Mouse (Mus musculus) adrenal gland, adult 18-20 months (tissue): ENCODE measurements around the gene Metap1. TPM values are rescaled to one million over a fixed set of nuclear protein-coding genes. Genes with fewer than 3 reads are reported as not detected.
"Not testable (repeated sequence)": the region's sequence is repeated elsewhere in the genome, so short reads cannot be mapped to it uniquely, and the experiment has no call there.

Experiments used
- DNase-seq, 2 experiments: peaks; one replicate each; pipeline ENCODE4 v3.0.0; 2021 to 2022; ENCODE audit warnings: low spot score in 2 of 2
- total RNA-seq, 2 experiments: library from RNA; stranded (reverse); gene quantifications; 1 replicate in 1 of 2; 2 replicates in 1 of 2; pipeline ENCODE4 v1.2.3; 2021

The Metap1 gene
- total RNA-seq, 2 experiments from 2014 or later, result 51.9 to 61.6 TPM

DNA sequence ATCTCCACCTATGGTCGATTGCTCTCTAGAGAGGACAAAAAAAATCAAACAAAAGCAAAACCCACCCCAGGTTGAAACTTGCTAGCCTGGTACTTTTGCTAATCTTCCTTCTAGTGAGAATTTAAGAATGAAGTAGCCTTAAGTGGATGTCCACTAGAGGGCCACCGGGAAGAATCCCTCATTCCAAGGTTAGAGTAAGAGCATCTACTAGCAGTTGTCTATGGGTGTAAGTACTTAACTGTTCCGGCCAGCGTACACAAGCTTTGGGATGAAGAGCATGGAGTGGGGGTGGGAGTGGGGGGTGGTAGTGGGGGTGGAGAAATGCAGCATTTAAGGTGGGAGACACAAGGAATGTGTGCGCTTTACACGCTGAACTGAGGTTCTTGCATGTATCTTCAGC lies 17.4 kb upstream of the Metap1 start:
- DNase-seq, result no peak

DNA sequence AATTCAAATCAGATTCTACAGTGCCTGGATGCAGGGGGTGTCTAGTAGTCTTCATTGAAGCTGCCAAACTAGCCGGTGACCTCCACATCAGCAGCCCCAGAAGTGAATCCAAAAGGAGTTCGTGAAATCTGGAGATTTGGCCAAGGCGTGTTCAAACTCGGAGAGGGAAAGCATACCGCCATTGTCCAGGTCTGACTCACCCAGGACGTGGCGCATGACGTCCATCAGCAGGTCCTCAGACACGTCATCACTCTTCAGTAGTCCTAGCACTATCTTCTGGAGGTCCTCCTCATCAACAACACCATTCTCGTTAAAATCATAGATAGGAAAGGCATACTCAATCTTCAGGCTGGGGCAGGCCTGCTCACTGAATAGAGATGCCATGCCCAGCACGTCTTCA lies 14.4 kb upstream of the Metap1 start:
- no peak for DNase-seq

DNA sequence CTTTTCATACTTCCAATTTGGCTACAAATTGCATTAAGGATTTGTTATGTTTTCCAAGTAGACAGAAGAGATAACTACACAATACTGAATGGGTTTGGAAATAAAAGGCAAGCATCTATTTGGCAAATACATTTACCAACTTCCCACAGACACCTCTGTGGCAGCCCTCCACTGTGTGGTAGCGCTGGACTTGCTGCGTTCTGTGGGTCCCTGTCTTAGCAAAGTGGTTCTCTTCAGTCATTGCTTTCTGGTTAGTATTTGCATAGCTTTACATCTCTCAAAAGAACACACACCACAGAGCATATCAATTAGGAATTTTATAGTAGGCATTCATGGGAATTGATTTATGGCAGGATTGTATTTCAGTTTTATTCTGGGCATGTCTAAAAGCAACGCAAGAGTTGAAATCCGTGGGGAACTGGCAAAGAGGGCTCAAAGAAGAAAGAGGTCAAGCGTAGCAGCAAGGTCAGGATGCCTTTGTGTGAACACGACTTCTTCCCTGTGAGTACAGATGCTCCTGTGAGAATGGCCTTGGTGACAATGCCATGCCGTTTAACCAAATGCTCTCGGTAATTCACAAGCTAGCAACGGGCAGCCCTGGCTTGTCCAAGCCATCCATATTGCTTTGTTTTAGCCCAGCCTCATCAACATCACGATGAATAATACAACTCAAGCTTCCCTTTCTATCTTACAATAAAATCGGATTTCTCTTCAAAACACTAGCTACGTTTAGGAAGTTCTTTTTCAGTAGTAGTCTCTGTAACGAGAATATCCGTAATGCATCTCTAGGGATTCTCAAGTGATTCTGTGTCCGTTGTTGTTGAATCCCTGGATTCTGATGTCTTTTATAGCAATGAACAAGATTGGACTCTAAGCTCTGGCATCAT lies 10.8 kb upstream of the Metap1 start:
- DNase-seq, result no peak

DNA sequence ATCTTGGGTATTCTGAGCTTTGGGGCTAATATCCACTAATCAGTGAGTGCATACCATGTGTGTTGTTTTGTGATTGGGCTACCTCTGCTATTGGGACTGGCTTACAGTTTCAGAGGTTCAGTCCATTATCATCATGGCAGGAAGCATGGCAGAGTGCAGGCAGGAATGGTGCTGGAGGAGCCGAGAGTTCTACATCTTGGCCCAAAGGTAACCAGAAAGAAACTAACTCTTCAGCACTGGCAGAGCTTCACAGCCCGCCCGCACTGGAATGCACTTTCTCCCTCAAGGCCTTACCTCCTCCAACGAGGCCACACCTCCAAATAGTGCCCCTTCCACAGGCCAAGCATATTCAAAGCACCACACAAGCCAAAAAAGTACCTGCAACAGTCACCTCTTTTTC lies 9.4 kb upstream of the Metap1 start:
- no peak for DNase-seq

DNA sequence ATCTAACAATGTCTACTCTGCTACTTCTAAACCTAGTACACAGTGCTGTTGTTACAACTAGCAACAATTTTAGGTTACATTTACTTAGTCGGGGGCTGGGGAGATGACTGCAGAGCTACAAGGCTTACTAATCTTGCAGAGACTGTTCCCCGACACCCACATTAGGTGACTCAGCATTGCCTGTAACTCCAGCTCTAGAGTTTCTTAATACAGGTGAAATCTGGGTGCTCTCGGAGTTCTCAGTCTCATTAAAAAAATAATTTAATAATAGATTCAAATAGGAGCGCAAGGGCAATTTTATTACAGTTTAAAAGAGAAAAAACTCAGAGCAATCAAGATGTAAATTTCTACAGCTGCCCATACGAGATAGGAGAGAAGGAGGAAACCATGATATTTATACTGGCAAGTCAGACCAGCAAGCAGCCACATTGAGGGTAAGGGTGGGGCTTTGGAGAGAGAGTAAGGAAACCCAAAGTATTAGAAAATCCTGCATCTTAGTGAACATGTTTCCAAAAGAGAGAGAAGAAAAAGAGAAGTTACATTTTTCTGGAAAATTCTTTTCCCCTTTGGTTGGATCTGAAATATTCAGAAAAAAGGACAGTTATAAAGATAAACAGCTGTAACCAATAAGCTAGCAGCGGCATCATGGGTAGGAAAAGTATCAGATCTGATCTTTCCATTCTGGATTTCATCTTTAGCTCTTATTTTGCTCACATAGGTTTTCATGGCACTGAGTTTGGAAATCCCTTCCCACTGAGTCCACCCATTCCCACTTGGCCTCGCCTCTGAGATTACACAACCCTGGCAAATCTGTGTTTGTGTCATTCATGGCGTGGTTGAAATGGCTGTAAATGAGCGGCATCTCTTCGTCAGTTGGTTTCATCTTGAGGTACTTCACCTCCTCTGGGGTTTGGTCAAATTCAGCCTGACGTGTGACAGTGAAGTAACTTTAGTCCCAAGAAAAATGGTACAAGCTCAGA lies 6.1 kb upstream of the Metap1 start:
- no peak for DNase-seq

DNA sequence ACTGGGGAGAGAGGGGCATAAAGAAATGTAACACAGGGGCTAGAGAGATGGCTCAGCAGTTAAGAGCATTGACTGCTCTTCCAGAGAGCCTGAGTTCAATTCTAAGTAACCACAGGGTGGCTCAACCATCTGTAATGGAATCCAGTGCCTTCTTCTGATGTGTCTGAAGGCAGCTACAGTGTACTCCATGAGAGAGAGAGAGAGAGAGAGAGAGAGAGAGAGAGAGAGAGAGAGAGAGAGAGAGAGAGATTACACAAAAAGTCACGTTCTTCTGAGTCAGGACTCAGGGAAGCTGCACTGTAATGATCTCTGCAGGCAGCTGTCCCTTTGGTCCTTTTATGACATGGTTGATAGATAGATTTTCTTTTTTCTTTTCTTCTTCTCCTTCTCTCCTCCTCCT lies 5.2 kb upstream of the Metap1 start:
- no peak for DNase-seq

DNA sequence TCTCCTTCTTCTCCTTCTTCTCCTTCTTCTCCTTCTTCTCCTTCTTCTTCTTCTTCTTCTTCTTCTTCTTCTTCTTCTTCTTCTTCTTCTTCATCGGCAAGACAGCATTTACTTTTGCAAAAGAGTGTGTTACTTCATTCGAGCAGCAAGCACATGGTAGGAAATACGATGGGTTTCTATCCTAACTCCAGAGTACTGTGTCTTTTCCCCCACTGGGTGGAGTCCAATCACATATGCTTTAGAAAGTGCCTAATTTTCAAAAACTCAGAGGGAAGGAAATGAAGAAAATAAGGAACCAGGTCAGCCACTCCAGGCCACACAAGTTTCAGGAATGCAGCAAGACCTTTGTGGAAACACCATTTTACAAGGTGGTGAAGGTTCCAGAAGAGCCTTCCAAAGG lies 4.4 kb upstream of the Metap1 start:
- DNase-seq, result no peak

DNA sequence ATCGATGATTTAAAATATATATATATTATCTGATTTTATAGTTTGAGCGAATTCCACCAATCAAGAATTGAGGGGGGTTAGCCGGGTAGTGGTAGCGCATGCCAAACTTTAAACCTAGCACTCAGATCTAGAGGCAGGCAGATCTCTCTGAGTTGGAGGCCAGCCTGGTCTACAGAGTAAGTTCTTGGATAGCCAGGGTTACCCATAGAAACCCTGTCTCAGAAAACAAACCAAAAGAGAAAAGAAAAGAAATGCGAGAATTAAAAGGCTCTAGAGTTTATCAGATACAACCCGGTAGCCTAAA lies 671 bp upstream of the Metap1 start:
- DNase-seq, result no peak

DNA sequence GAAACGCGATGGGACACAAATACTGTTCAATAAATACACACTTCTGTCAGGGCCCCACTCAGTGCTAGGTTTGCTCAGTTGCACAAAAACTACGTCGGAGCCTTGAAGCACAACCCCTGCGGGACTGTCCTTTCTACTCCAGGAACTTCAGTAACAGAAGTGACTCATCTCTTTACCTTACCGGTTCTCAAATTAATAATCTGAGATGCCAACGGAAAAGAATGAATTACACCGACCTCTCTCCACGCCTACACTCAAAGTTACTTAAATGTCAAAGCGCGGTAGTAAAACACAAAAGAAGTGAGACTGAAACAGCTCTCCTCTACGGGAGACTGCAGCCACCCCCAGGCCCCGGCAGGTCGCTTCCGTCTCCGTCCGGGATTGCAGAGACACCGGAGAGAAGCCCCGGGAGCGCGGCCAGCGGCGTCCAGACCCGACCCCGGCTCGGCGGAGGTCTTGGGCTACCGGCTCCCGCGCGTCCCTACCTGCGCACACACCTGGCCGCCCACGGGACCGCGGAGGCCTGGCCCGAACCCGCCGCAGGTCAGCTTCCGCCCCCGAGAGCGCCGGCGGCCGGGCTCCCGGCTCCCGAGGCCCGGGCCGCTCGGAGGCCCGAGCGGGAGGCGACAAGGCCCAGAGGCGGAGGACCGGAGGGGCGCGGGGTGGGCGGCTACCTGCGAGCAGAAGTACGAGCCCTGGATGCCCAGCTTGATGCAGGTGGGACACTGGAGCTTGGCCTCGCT lies 560 bp downstream of the Metap1 start:
- DNase-seq, result no peak

DNA sequence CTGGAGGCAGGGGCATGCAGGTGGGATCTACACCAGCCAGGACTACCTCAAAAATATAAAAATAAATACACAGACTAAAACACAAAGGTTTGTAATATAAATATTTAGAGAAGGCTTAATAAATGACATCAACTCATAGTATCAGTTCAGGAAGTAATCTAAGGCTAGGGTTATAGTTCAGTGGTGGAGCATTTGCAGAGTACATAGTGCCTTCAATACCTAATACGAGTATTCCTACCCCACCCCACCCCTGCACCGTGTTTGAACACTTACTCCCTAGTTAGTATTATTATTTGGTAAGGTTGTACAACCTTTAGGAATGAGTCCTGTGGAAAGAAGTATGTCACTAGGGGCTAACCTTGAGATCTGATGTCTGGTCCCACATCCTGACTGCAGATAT lies 6.1 kb downstream of the Metap1 start:
- no peak for DNase-seq

DNA sequence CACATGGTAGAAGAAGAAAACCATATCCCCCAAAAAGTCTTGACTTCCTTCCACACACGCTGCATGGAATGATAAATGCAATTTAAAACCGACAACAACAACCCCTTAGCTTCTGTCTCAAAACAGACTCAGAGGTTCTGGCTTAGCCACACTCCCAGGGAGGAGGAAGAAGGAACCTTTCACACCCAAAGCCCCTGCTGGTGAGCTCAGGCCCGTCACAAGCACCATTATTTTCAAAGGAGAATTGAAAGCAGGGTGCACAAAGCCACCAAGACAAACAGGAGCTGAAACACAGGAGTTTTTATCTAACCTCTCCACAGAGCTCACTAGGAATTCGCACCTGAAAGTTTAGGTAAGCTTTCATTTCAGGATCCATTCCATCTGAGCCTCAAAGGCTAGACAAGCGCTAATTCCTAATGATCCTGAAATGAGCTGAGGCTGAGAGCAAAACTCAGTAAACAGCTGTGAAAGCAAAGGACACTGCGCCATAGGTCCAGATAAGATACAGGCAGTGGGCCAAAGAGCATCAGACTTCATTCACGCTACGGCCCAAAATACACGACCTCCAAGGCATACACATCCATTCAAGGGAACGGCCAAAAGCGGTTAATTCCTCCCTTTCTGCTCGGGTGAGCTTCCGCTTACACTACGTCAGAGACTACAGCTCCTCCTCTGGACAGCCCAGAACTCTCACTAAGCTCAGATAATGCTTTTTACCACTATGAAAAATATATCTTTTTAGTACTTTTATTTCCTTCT lies 7.6 kb downstream of the Metap1 start:
- no peak for DNase-seq

DNA sequence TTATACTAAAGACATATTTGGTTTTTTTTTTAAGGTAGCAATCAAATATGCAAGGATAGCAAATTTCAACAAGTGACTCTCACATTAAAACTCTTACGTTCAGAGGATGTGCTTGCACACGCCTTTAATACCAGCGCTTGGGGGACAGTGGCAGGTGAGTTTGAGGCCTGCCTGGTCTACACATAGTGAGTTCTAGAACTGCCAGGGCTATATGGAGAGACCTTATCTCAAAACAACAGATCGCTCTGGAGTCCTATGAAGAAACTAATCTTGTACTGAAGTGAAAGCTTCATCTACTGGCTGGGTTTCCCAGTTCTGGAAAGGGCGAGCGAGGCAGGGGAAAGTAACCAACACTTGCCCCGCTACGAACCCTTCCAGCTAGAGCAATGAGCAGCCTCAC lies 9.8 kb downstream of the Metap1 start:
- no peak for DNase-seq

DNA sequence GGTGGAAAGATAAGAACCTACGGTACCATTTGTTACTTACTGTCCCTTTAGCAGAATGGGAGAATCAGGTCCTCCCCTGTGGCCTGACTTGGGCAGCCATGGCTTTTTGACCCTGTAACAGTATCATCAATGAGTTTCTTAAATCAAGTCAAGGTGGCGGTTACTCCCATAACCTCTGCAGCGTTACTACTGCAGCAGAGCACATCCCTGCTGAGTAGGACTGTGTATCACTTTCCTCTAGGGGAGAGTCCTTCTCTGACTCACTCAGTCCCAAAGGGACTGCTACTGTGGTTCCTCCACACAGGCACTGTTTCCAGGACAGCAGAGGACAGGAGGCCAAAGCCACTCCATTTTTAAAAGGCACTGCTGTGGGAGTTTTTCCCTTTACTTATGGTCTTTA lies 18.2 kb downstream of the Metap1 start:
- DNase-seq, result no peak

DNA sequence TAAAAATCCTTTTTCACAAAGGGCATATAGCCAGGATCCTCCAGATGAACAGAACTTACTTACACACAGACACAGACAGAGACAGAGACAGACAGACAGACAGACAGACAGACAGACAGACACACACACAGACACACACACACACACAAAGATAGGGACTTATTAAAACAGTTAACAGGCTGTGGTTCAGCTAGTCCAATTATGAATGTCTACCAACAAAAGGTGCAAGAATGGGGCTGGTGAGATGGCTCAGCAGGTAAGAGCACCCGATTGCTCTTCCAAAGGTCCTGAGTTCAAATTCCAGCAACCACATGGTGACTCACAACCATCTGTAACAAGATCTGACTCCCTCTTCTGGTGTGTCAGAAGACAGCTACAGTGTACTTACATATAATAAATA lies 22.7 kb downstream of the Metap1 start:
- DNase-seq, result not testable (repeated sequence)

DNA sequence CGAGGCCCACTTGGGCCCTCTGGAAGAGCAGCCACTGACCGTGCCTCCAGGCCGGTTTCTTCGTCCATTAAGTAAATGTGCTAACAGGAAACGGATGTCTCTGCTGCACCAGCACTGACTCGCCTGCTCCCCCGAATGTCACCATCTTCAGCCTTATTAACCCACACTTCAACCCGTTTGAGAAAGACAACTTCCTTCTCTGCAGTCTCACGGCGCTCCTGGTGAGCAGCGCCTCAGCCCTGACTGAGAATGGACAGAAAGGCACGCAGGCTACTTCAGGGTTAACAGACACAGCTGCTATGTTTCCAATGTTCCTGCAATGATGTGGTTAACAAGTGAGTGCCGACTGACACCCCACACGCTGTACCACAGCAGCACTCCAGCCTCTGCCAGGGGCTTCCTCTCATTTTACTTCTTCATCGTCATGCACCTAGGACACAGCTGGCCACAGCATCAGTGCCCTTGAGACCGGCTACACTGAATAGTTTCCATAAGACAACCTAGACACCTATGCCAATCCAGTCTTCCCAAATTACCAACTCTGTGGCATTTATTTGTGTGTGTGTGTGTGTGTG lies 24.7 kb downstream of the Metap1 start:
- DNase-seq, result no peak

DNA sequence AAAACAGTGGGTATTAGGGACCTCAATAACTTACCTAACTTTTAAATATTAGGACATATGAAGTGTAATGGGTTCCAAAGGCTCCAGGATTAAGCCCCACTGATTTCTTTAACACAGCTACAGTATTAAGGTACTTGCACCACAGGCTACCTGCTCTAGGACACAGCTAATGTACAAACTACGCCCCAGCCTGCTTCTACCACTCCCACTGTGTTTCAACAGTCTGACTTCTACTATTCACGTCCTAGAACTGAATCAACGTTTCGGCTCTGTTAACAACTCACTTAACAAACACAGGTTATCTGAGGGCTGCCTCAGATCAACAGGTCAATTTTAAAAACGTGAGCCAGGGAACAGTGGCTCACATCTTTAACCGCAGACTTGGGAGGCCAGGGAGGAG lies 25.5 kb downstream of the Metap1 start:
- DNase-seq, result no peak

DNA sequence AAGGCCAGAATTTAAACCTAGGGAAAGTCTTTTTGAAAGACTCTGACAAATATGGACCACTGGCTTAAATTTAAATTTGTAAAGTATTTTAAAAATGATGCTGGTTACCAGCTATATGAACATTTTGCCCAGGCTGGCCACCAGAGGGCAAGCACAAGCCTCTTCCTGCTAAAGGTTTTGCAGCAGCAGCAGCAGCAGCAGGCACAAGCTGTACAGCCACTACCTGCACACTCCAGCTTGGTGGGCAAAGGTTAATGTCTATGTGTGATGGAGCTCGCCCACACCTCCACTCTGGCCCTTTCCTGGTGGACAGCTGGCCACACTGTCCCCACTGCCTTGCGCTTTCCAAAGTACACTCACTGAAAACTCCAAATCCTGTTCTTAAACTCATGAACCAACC lies 26.2 kb downstream of the Metap1 start:
- DNase-seq, result no peak

DNA sequence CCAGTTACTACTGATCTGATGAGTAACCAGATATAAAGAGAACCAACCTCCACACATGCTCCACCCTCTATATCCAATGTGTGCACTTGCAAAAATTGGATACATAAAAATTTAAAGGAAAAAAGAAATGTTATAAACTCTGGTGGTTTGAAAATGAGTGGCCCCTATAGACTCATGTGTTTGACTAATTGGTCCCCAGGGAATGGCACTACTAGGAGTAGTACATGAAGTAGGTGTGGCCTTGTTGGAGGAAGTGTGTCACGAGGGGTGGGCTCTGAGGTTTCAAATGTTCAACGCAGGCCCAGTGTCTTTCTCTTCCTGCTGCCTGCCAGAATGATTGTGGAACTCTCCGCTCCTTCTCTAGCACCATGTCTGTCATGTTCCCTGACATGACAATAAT lies 27.5 kb downstream of the Metap1 start:
- no peak for DNase-seq

DNA sequence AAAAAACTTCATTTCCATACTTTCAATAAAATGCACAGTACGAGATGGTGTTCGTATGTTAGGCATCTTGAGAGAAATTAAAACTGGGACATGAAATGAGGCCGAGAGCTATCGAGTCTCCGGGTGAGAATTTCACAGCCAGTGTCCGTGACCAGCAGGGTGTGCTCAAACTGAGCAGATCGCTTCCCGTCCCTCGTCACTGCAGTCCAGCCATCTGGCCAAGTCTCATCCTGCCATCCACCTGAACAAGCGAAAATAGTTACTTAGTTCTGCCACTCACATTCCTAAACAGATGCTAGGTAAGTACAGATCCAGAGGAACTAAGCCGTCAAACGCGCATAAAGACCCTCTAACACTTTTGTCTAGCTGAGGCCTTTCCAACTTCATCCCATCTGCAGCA lies 29.1 kb downstream of the Metap1 start:
- DNase-seq, result no peak

DNA sequence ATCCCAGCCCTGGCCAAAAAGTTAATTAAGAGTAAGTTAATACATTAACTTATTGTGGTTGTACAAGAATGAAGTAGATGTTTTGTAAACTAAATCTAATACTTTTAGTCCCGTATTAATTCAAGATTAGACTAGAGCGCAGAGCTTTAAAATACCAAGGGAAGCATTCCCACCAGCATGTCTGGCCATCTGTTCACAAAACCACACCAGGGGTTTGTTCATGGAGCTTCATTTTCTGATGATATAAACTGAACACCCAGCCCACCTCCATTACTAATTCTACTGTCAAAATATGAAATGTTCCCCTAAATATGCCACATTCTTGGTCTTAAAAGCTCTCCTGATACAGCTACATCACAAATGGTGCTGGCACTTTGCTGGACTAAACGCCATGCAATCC lies 30.9 kb downstream of the Metap1 start:
- no peak for DNase-seq
